Mouse (Mus musculus) embryonic fibroblast, embryonic 13.5 days (primary cell): ENCODE results near the gene Bnc2.

Experiments
- CTCF ChIP-seq: IDR thresholded peaks from 2 replicates; pipeline ENCODE4 v1.5.1; 2011; ENCODE audit warnings: mild to moderate bottlenecking, control low read depth, low read length, moderate library complexity, borderline replicate concordance; ENCODE audit not compliant: insufficient read depth
- POLR2A ChIP-seq: IDR thresholded peaks from 2 replicates; pipeline ENCODE4 v1.6.1; 2011; ENCODE audit warnings: low read depth, mild to moderate bottlenecking, control low read depth, low read length, moderate library complexity

GRCm38 (mm10) chr4:84310851-84311250, 364.2 kb downstream of the Bnc2 start:
- TF ChIP-seq CTCF (no peak), POLR2A (no peak)
